11 mouse cellular contexts compared by ENCODE assay signal in genomic region chr16:4935931-4936703, GRCm38 (mm10). TPM values are rescaled to one million over a fixed set of nuclear protein-coding genes. Genes with fewer than 3 reads are reported as not detected.
DNase-seq lines count a peak whose midpoint lies in the region; ATAC-seq and TF ChIP-seq lines count a peak whose summit lies in the region.
"Had no signal": no experiment of that assay in that cellular context is flagged by ENCODE, and none has a peak within 500 bp of the region (broad histone marks: within the 10 kb centered on the region; RNA-seq: fewer than 3 reads in every experiment).

No protein-coding gene starts in this region.

- no peaks in the 10 kb centered on the region for H3K9me3 ChIP-seq in heart, embryonic 14.5 days (ENCODE audit: control insufficient read depth, low read length)
- H3K9me3 ChIP-seq in liver, embryonic 11.5 days (ENCODE audit: control insufficient read depth, low read length) = no peaks in the 10 kb centered on the region
- no peaks in the 10 kb centered on the region for H3K9me3 ChIP-seq in liver, postnatal 0 days (ENCODE audit: low read length)
- no peaks in the 10 kb centered on the region for H3K9me3 ChIP-seq in neural tube, embryonic 15.5 days (replicated peaks)
- H3K9me3 ChIP-seq: embryonic facial prominence, embryonic 12.5 days had no signal

- no peak overlapping the region for H3K9ac ChIP-seq in heart, embryonic 14.5 days (ENCODE audit: low read length)
- H3K9ac ChIP-seq in liver, embryonic 11.5 days (ENCODE audit: low read depth, low read length) = no peak overlapping the region
- no peak overlapping the region for H3K9ac ChIP-seq in liver, postnatal 0 days (replicated peaks)
- H3K9ac ChIP-seq in neural tube, embryonic 15.5 days (replicated peaks) = no peak overlapping the region
- H3K9ac ChIP-seq: embryonic facial prominence, embryonic 12.5 days had no signal

- H3K27me3 ChIP-seq in heart, embryonic 14.5 days (ENCODE audit: control insufficient read depth, insufficient read depth, low read length) = no peaks in the 10 kb centered on the region
- no peaks in the 10 kb centered on the region for H3K27me3 ChIP-seq in liver, embryonic 11.5 days (replicated peaks; ENCODE audit: control insufficient read depth, insufficient read depth, low read length)
- H3K27me3 ChIP-seq in liver, postnatal 0 days (ENCODE audit: insufficient read depth, low read length) = no peaks in the 10 kb centered on the region
- no peaks in the 10 kb centered on the region for H3K27me3 ChIP-seq in neural tube, embryonic 15.5 days (replicated peaks)
- H3K27me3 ChIP-seq: CH12.LX; embryonic facial prominence, embryonic 12.5 days had no signal

- H3K27ac ChIP-seq in heart, embryonic 14.5 days (replicated peaks in 1 of 2; ENCODE audit: control insufficient read depth in 1 of 2, insufficient read depth in 1 of 2, low read depth in 2 of 2, low read length in 2 of 2) = peak overlapping the region; percentile 62 to 65
- peak overlapping the region; percentile 5; the same call in 1 of the 2 replicates for H3K27ac ChIP-seq in liver, embryonic 11.5 days (ENCODE audit: low read depth, low read length)
- no peak overlapping the region for H3K27ac ChIP-seq in liver, postnatal 0 days (ENCODE audit: low read depth)
- H3K27ac ChIP-seq in brown adipose tissue, adult 24 weeks (replicated peaks; ENCODE audit: low read depth, low read length) = peak overlapping the region; percentile 72
- H3K27ac ChIP-seq in neural tube, embryonic 15.5 days (replicated peaks) = 0 out of 2 replicates have a peak overlapping the region, but pooled peaks have one; percentile 9
- H3K27ac ChIP-seq: embryonic facial prominence, embryonic 12.5 days had no signal

- DNase-seq in heart, postnatal 10 days = no peak
- DNase-seq in liver, embryonic 11.5 days (ENCODE audit: low spot score) = no peak
- no peak for DNase-seq in liver, postnatal 0 days
- DNase-seq in cerebellum, adult 11-12 months = no peak
- DNase-seq: lung, postnatal 36 days; right cerebral cortex, postnatal 14 days had no signal

- no peak overlapping the region for H3K4me2 ChIP-seq in heart, embryonic 14.5 days (ENCODE audit: low read length)
- H3K4me2 ChIP-seq in liver, embryonic 11.5 days = no peak overlapping the region
- H3K4me2 ChIP-seq in liver, postnatal 0 days (ENCODE audit: low read depth, low read length) = no peak overlapping the region
- H3K4me2 ChIP-seq in neural tube, embryonic 15.5 days = no peak overlapping the region
- H3K4me2 ChIP-seq: embryonic facial prominence, embryonic 12.5 days had no signal

- WGBS in heart, embryonic 14.5 days = 73% methylated on average over 10 of the region's 10 CpGs
- 72% methylated on average over 10 of the region's 10 CpGs for WGBS in liver, embryonic 11.5 days
- 58% methylated on average over 10 of the region's 10 CpGs for WGBS in liver, postnatal 0 days (ENCODE audit: insufficient replicate concordance)
- WGBS in neural tube, embryonic 15.5 days = 82% methylated on average over 10 of the region's 10 CpGs

- no peak for ATAC-seq in heart, embryonic 14.5 days (ENCODE audit: insufficient number of reproducible peaks, insufficient read depth, low FRiP score, low read depth)
- ATAC-seq in liver, embryonic 11.5 days (replicated peaks; ENCODE audit: low FRiP score) = no peak
- ATAC-seq in liver, postnatal 0 days = no peak
- ATAC-seq in neural tube, embryonic 15.5 days (ENCODE audit: low FRiP score) = no peak

- peaks cover 84% of the 10 kb centered on the region for H3K36me3 ChIP-seq in heart, embryonic 14.5 days (ENCODE audit: control insufficient read depth, insufficient read depth, low read length)
- H3K36me3 ChIP-seq in liver, embryonic 11.5 days (ENCODE audit: control insufficient read depth, insufficient read depth, low read length) = peaks cover 39% of the 10 kb centered on the region
- H3K36me3 ChIP-seq in liver, postnatal 0 days (replicated peaks; ENCODE audit: insufficient read depth, low read length) = peaks cover 55% of the 10 kb centered on the region
- peaks cover 73% of the 10 kb centered on the region for H3K36me3 ChIP-seq in neural tube, embryonic 15.5 days

- H3K4me3 ChIP-seq in heart, embryonic 14.5 days (ENCODE audit: control insufficient read depth in 1 of 2, insufficient read depth in 1 of 2, low read depth in 1 of 2, low read length in 2 of 2) = no peak overlapping the region
- no peak overlapping the region for H3K4me3 ChIP-seq in liver, embryonic 11.5 days (ENCODE audit: low read depth, low read length)
- H3K4me3 ChIP-seq in liver, postnatal 0 days (ENCODE audit: low read depth, low read length) = no peak overlapping the region
- no peak overlapping the region for H3K4me3 ChIP-seq in brown adipose tissue, adult 24 weeks (ENCODE audit: insufficient read depth, low read depth, low read length)
- H3K4me3 ChIP-seq in neural tube, embryonic 15.5 days (replicated peaks) = no peak overlapping the region
- H3K4me3 ChIP-seq: embryonic facial prominence, embryonic 12.5 days had no signal

- intact Hi-C loops in heart, postnatal 10 days (cut with DNase I) = no loop called here

- TF ChIP-seq CTCF in liver, postnatal 0 days (IDR thresholded peaks at IDR 0.05; ENCODE audit: low read depth) = no peak

- H3K4me1 ChIP-seq in heart, embryonic 14.5 days (ENCODE audit: control insufficient read depth in 2 of 2, insufficient read depth in 2 of 2, low read length in 2 of 2) = peaks cover 4 to 30% of the 10 kb centered on the region in 2 experiments; a peak in 3 of 4 replicates
- H3K4me1 ChIP-seq in liver, embryonic 11.5 days (replicated peaks; ENCODE audit: control insufficient read depth, insufficient read depth, low read length) = peaks cover 5% of the 10 kb centered on the region
- H3K4me1 ChIP-seq in liver, postnatal 0 days (ENCODE audit: insufficient read depth) = peaks cover 32% of the 10 kb centered on the region
- H3K4me1 ChIP-seq in brown adipose tissue, adult 24 weeks (ENCODE audit: control insufficient read depth, insufficient read depth, insufficient read length, low read length) = peaks cover 23% of the 10 kb centered on the region
- peaks cover 29% of the 10 kb centered on the region for H3K4me1 ChIP-seq in neural tube, embryonic 15.5 days

- no peak for TF ChIP-seq EP300 in liver, postnatal 0 days (IDR thresholded peaks at IDR 0.05; ENCODE audit: low read depth)

RNA-seq across cellular contexts. Expression of gene Nudt16l1, which starts 2.4 kb away (rescaled TPM):
- 126 and 128 TPM in 2 replicates for polyA plus RNA-seq in heart, embryonic 14.5 days (2014; fragmentation: Nextera tagmentation; extraction: Ambion mirVana)
- total RNA-seq in heart, postnatal 10 days (2021) = 10 to 100 TPM; 40.5 to 43.9 TPM
- 102 and 103 TPM in 2 replicates for polyA plus RNA-seq in liver, embryonic 11.5 days (2014; fragmentation: Nextera tagmentation; extraction: Ambion mirVana)
- polyA plus RNA-seq in liver, postnatal 0 days (2015; fragmentation: Nextera tagmentation; extraction: Ambion mirVana) = 38.9 and 40.2 TPM in 2 replicates
- polyA plus RNA-seq in brown adipose tissue, adult 24 weeks (2012; ENCODE audit: insufficient read depth, insufficient read length, missing spikeins) = 34.4 and 43.4 TPM in 2 replicates
- polyA plus RNA-seq in neural tube, embryonic 15.5 days (2015; fragmentation: Nextera tagmentation; extraction: Ambion mirVana) = 128 and 140 TPM in 2 replicates

RNA-seq across cellular contexts. Expression of gene Anks3, which starts 27.9 kb away (rescaled TPM):
- polyA plus RNA-seq in heart, embryonic 14.5 days (2014; fragmentation: Nextera tagmentation; extraction: Ambion mirVana) = 26.6 and 32.3 TPM in 2 replicates
- 10 to 100 TPM; 19.7 to 20.8 TPM for total RNA-seq in heart, postnatal 10 days (2021)
- 28.1 and 30.0 TPM in 2 replicates for polyA plus RNA-seq in liver, embryonic 11.5 days (2014; fragmentation: Nextera tagmentation; extraction: Ambion mirVana)
- 10.5 and 13.0 TPM in 2 replicates for polyA plus RNA-seq in liver, postnatal 0 days (2015; fragmentation: Nextera tagmentation; extraction: Ambion mirVana)
- 12.0 and 14.1 TPM in 2 replicates for polyA plus RNA-seq in brown adipose tissue, adult 24 weeks (2012; ENCODE audit: insufficient read depth, insufficient read length, missing spikeins)
- polyA plus RNA-seq in neural tube, embryonic 15.5 days (2015; fragmentation: Nextera tagmentation; extraction: Ambion mirVana) = 68.6 and 71.5 TPM in 2 replicates

RNA-seq across cellular contexts. Expression of gene Mgrn1, which starts 50.1 kb away (rescaled TPM):
- 115 and 120 TPM in 2 replicates for polyA plus RNA-seq in heart, embryonic 14.5 days (2014; fragmentation: Nextera tagmentation; extraction: Ambion mirVana)
- total RNA-seq in heart, postnatal 10 days (2021) = 100 to 1,000 TPM; 186 to 187 TPM
- polyA plus RNA-seq in liver, embryonic 11.5 days (2014; fragmentation: Nextera tagmentation; extraction: Ambion mirVana) = 50.5 and 52.5 TPM in 2 replicates
- polyA plus RNA-seq in liver, postnatal 0 days (2015; fragmentation: Nextera tagmentation; extraction: Ambion mirVana) = 34.8 and 36.7 TPM in 2 replicates
- 50.6 and 52.6 TPM in 2 replicates for polyA plus RNA-seq in brown adipose tissue, adult 24 weeks (2012; ENCODE audit: insufficient read depth, insufficient read length, missing spikeins)
- polyA plus RNA-seq in neural tube, embryonic 15.5 days (2015; fragmentation: Nextera tagmentation; extraction: Ambion mirVana) = 122 and 125 TPM in 2 replicates

RNA-seq across cellular contexts. Expression of gene Ubald1, which starts 56.0 kb away (rescaled TPM):
- 24.2 and 25.3 TPM in 2 replicates for polyA plus RNA-seq in heart, embryonic 14.5 days (2014; fragmentation: Nextera tagmentation; extraction: Ambion mirVana)
- total RNA-seq in heart, postnatal 10 days (2021) = 10 to 100 TPM; 19.7 to 23.1 TPM
- 26.4 and 29.9 TPM in 2 replicates for polyA plus RNA-seq in liver, embryonic 11.5 days (2014; fragmentation: Nextera tagmentation; extraction: Ambion mirVana)
- 15.6 and 16.7 TPM in 2 replicates for polyA plus RNA-seq in liver, postnatal 0 days (2015; fragmentation: Nextera tagmentation; extraction: Ambion mirVana)
- polyA plus RNA-seq in brown adipose tissue, adult 24 weeks (2012; ENCODE audit: insufficient read depth, insufficient read length, missing spikeins) = 14.2 and 16.7 TPM in 2 replicates
- polyA plus RNA-seq in neural tube, embryonic 15.5 days (2015; fragmentation: Nextera tagmentation; extraction: Ambion mirVana) = 66.0 and 66.7 TPM in 2 replicates
